Mouse (Mus musculus) B cell, adult 2 months (primary cell): ENCODE results near the gene Nmrk2.

ENCODE experiments used
- DNase-seq, 2 experiments: peaks; one replicate each; pipeline ENCODE4 v3.0.0; 2022

Nmrk2 gene

GRCm38 (mm10) chr10:81161602-81162317 lies 40.1 kb downstream of the Nmrk2 start:
- DNase-seq, result peak; percentile 97 to 99

GRCm38 (mm10) chr10:81154736-81155135 lies 47.1 kb downstream of the Nmrk2 start:
- DNase-seq, result no peak

- DNase-seq, result no peak
Observed at GRCm38 (mm10) chr10:81154313-81154712, 47.5 kb downstream of the Nmrk2 start.

GRCm38 (mm10) chr10:81152609-81153008 lies 49.2 kb downstream of the Nmrk2 start:
- DNase-seq, result no peak

- no peak for DNase-seq
Observed at GRCm38 (mm10) chr10:81151261-81151660, 50.6 kb downstream of the Nmrk2 start.
